Mouse (Mus musculus): ENCODE measurements around the gene Dip2b.
A peak's percentile ranks its signal among the peaks of the same experiment; 100 is the strongest.

The Dip2b gene

GRCm38 (mm10) chr15:100038470-100038971, at the start of gene Dip2b:
TSS of gene Dip2b (plus strand) at chr15:100038664.
- DNase-seq, result peak; percentile 94

GRCm38 (mm10) chr15:99993100-99993499, 45.4 kb upstream of the Dip2b start:
- no peak for DNase-seq

GRCm38 (mm10) chr15:99997114-99997804, 41.2 kb upstream of the Dip2b start:
- DNase-seq, result no peak

- no peak for DNase-seq
These were observed 39.1 kb upstream of the Dip2b start for GRCm38 (mm10) chr15:99999390-99999789.

- DNase-seq, result no peak
These were observed 33.7 kb upstream of the Dip2b start for GRCm38 (mm10) chr15:100004677-100005273.

GRCm38 (mm10) chr15:100006180-100006579, 32.3 kb upstream of the Dip2b start:
- DNase-seq, result no peak

- DNase-seq, result no peak
These were observed 20.1 kb upstream of the Dip2b start for GRCm38 (mm10) chr15:100018280-100018899.

GRCm38 (mm10) chr15:100021175-100021574, 17.3 kb upstream of the Dip2b start:
- DNase-seq, result no peak

- DNase-seq, result peak; percentile 35
These were observed 15.5 kb upstream of the Dip2b start for GRCm38 (mm10) chr15:100022923-100023322.

- DNase-seq, result peak; percentile 21
These were observed 13.2 kb upstream of the Dip2b start for GRCm38 (mm10) chr15:100025076-100025834.

- DNase-seq, result no peak
These were observed 10.3 kb upstream of the Dip2b start for GRCm38 (mm10) chr15:100028133-100028532.

GRCm38 (mm10) chr15:100029497-100029896, 9.0 kb upstream of the Dip2b start:
- peak; percentile 33 for DNase-seq

GRCm38 (mm10) chr15:100029900-100030299, 8.6 kb upstream of the Dip2b start:
- peak; percentile 46 for DNase-seq

- DNase-seq, result no peak
These were observed 5.9 kb upstream of the Dip2b start for GRCm38 (mm10) chr15:100032546-100032945.

- DNase-seq, result peak; percentile 36
These were observed 687 bp downstream of the Dip2b start for GRCm38 (mm10) chr15:100039001-100039701.

- peak; percentile 25 for DNase-seq
These were observed 2.2 kb downstream of the Dip2b start for GRCm38 (mm10) chr15:100040541-100041266.

- DNase-seq, result no peak
These were observed 3.0 kb downstream of the Dip2b start for GRCm38 (mm10) chr15:100041267-100042047.

GRCm38 (mm10) chr15:100042048-100042400, 3.6 kb downstream of the Dip2b start:
- DNase-seq, result no peak

- peak; percentile 44 for DNase-seq
These were observed 7.1 kb downstream of the Dip2b start for GRCm38 (mm10) chr15:100045576-100045975.

- DNase-seq, result peak; percentile 69
These were observed 11.1 kb downstream of the Dip2b start for GRCm38 (mm10) chr15:100049496-100050087.

GRCm38 (mm10) chr15:100050940-100051339, 12.5 kb downstream of the Dip2b start:
- DNase-seq, result no peak

All from right cerebral cortex, adult 18-20 months (tissue).